Mouse (Mus musculus): ENCODE results near the gene Tsks.

DNA sequence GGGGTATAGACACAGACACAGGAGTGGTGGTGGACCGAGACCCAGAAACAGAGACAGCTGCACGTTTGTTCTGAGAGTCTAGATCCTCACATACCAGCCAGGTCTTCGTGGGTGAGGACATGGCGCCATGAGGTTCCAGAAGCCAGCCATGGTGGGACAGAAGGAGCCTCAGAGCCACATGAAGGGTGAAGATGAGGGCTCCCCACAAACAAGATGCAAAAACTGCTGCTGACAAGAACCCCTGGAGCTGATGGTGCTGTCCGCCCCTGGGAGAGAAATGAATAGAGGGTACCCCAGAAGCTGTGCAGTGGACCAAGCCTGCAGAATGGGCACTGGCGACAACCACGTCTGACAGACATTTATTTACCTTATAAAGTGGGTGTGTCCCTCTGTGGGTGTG, 28.1 kb downstream of the Tsks start:
- TF ChIP-seq CTCF (IDR thresholded peaks at IDR 0.05; ENCODE audit: extremely low read depth, insufficient read length, insufficient replicate concordance, low read depth, low read length), result no peak
- no peak for TF ChIP-seq POLR2A (IDR thresholded peaks at IDR 0.05; ENCODE audit: low read depth, low read length)
